Mouse (Mus musculus): ENCODE measurements at regions not wholly inside any gene's neighbourhood (a gene's known extent, or its start where the extent isn't known, plus 50 kb on each side); places are given as distances from the start of the nearest gene placed in this dataset.

DNA sequence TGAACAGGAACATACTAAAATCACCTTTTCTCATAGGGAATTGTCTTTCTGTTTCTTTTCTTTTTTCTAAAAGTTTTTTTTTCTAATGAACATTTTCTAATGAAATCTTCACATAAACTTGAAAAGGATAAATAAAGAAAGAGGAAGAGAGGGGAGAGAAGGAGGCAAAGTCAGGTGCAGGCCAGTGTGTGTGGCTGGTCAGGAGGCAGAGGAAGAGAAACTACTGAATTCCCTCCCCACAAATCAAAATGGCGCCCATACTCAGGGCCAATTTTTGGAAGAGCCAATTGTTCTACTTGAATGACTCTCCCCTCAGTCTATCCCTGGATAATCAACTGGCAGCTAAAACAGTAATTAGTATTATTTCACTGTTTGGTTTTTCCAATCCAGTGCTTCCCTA, 152.0 kb downstream of the Cdc5l start:
- TF ChIP-seq CTCF (IDR thresholded peaks at IDR 0.05; ENCODE audit: extremely low read depth, insufficient read depth, low read length) (no peak), POLR2A (IDR thresholded peaks at IDR 0.05; ENCODE audit: extremely low read depth, insufficient read depth, low read length) (no peak)

All from cortical plate, adult 2 months (tissue).